Mouse (Mus musculus): ENCODE measurements around the gene Snn. TPM values are rescaled to one million over a fixed set of nuclear protein-coding genes. Genes with fewer than 3 reads are reported as not detected.

Gene Snn
- polyA plus RNA-seq, 1 experiment from 2014 or later: 44.7 TPM

DNA sequence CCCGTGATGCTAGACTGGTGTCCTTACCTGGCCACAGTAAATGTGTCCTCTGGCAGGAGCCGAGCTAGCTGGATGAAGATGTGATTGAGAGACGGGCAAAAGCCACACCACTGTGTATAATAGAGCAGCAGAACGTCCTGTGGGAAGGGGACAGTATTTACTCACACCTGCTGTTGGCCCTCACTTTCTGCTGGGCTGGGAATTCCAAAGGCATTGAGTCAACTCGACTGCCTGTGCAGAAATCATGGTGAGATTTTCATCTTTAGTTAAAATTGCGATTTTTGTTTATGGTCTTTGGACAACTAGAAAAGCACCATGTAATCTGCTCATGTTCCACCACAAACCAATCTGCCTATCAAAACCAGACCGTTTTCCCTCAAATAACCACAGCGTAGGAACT lies 23.4 kb downstream of the Snn start:
- Histone ChIP-seq H3K27me3 (ENCODE audit: control insufficient read depth, insufficient read depth, low read length) (no peaks in the 10 kb centered on the region), H3K9me3 (replicated peaks; ENCODE audit: control insufficient read depth, low read length) (no peaks in the 10 kb centered on the region), H3K9ac (ENCODE audit: low read depth, low read length) (no peak overlapping the region), H3K27ac (ENCODE audit: low read depth, low read length) (no peak overlapping the region), H3K4me3 (ENCODE audit: low read depth, low read length) (no peak overlapping the region), H3K4me1 (ENCODE audit: control insufficient read depth, insufficient read depth, low read length) (no peaks in the 10 kb centered on the region), H3K4me2 (no peak overlapping the region), H3K36me3 (ENCODE audit: control insufficient read depth, insufficient read depth, low read length) (peaks cover 34% of the 10 kb centered on the region)
- WGBS (ENCODE audit: insufficient replicate concordance): 88% methylated on average over 8 of the region's 8 CpGs
- no peak for ATAC-seq (replicated peaks; ENCODE audit: insufficient number of reproducible peaks, low FRiP score, low TSS enrichment)

DNA sequence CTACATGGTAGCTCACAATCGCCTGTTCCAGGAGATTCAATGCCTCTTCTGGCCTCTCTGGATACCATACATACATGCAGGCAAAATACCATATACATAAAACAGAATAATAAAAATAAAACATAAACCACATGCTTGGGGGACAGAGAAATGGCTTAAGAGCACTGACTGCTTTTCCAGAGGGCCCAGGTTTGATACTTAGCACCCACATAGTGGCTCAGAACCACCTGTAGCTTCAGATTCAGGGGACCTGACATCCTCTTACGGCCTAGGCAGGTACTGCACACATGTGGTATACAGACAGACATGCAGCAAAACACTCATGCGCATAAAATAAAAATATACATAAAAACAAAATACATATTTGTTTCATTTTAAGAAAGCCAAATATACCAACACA lies 25.6 kb downstream of the Snn start:
- no peak for ATAC-seq (replicated peaks; ENCODE audit: insufficient number of reproducible peaks, low FRiP score, low TSS enrichment)
- H3K9ac ChIP-seq (ENCODE audit: low read depth, low read length): no peak overlapping the region
- no peak overlapping the region for H3K4me2 ChIP-seq
- no peaks in the 10 kb centered on the region for H3K4me1 ChIP-seq (ENCODE audit: control insufficient read depth, insufficient read depth, low read length)
- peaks cover 30% of the 10 kb centered on the region for H3K36me3 ChIP-seq (ENCODE audit: control insufficient read depth, insufficient read depth, low read length)
- H3K27ac ChIP-seq (ENCODE audit: low read depth, low read length): no peak overlapping the region
- no peak overlapping the region for H3K4me3 ChIP-seq (ENCODE audit: low read depth, low read length)
- no peaks in the 10 kb centered on the region for H3K9me3 ChIP-seq (replicated peaks; ENCODE audit: control insufficient read depth, low read length)
- H3K27me3 ChIP-seq (ENCODE audit: control insufficient read depth, insufficient read depth, low read length): no peaks in the 10 kb centered on the region
- WGBS (ENCODE audit: insufficient replicate concordance): 94% methylated on average over 3 of the region's 3 CpGs

DNA sequence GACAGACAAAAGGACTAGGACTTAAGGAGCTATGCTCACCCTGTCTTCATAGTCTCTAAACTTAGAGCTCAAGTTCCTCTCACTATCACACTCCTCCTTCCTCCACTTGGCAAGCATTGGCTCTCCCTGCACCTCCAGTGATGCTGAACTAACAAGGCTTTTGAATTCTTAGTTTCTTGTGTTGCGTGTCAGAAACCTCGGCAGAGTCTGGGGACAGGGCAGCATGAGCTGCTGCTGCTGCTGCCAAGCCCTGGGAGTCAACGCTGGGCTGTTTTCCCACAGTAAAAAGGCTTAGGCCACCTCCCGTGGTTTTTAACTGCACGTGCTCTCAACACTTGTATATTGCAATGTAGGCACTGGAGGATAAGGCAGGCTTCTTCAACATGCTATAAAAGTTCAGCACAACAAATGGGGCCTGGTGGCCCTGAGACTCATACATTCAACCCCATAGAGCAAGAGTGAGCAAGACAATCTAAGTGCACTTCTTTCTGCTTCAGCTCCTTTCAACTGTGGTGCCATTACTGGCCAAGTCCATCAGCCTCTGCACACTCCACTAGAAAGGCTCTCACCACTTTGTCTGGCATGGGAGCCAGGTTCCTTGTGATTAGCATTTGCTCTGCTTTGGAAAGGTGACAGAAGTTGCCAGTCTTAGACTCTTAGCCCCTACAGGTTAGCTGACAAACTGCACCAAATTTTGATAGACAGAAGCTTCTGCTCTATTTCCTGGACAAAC lies 26.3 kb downstream of the Snn start:
- Histone ChIP-seq H3K27me3 (ENCODE audit: control insufficient read depth, insufficient read depth, low read length) (no peaks in the 10 kb centered on the region), H3K36me3 (ENCODE audit: control insufficient read depth, insufficient read depth, low read length) (peaks cover 31% of the 10 kb centered on the region), H3K4me1 (ENCODE audit: control insufficient read depth, insufficient read depth, low read length) (peaks cover 3% of the 10 kb centered on the region; the same call in 1 of the 2 replicates), H3K9me3 (replicated peaks; ENCODE audit: control insufficient read depth, low read length) (no peaks in the 10 kb centered on the region), H3K4me3 (ENCODE audit: low read depth, low read length) (no peak overlapping the region), H3K27ac (ENCODE audit: low read depth, low read length) (no peak overlapping the region), H3K9ac (ENCODE audit: low read depth, low read length) (no peak overlapping the region), H3K4me2 (no peak overlapping the region)
- ATAC-seq (replicated peaks; ENCODE audit: insufficient number of reproducible peaks, low FRiP score, low TSS enrichment): no peak
- WGBS (ENCODE audit: insufficient replicate concordance): 87% methylated on average over 5 of the region's 5 CpGs

DNA sequence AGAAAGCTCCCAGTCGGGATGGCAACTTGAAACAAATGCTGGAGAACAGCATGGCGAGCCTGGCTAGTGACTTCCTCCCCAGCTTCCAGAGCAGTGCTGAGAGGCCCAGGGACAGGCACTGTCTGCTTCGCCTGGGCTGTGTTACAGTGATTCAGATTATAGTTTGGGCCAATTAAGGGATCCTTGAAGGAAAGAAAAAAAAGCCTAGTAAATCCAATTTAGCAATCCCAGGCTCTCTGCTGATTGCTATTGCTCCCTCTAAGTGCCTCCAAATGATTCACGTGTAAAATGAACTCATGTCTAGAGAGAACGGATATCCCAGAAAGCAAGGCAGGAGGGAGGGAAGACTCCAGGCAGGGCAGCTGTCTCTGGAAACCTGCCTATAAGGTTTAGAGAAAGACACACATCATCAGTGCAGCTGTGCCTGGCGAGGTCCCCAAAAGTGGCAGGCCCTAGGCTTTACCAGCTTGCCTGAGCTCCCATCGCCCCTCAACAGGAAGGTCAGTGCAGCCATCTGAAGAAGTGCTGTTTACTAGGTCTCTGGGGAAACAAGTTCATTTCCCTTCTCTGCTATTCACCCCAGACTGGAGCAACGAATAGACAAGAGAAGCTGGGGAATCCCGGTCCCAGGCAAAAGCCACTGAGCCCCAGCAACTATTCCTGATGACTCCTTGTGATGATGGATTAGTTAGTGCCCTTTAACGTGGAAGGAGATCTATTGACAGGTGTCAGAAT lies 30.3 kb downstream of the Snn start:
- Histone ChIP-seq H3K27me3 (ENCODE audit: control insufficient read depth, insufficient read depth, low read length) (no peaks in the 10 kb centered on the region), H3K4me1 (ENCODE audit: control insufficient read depth, insufficient read depth, low read length) (peaks cover 14% of the 10 kb centered on the region), H3K9me3 (replicated peaks; ENCODE audit: control insufficient read depth, low read length) (no peaks in the 10 kb centered on the region), H3K4me2 (no peak overlapping the region), H3K27ac (ENCODE audit: low read depth, low read length) (peak overlapping the region; percentile 6; the same call in 1 of the 2 replicates), H3K4me3 (ENCODE audit: low read depth, low read length) (no peak overlapping the region), H3K9ac (ENCODE audit: low read depth, low read length) (no peak overlapping the region), H3K36me3 (ENCODE audit: control insufficient read depth, insufficient read depth, low read length) (peaks cover 17% of the 10 kb centered on the region)
- ATAC-seq (replicated peaks; ENCODE audit: insufficient number of reproducible peaks, low FRiP score, low TSS enrichment): no peak
- 85% methylated on average over 10 of the region's 10 CpGs for WGBS (ENCODE audit: insufficient replicate concordance)

DNA sequence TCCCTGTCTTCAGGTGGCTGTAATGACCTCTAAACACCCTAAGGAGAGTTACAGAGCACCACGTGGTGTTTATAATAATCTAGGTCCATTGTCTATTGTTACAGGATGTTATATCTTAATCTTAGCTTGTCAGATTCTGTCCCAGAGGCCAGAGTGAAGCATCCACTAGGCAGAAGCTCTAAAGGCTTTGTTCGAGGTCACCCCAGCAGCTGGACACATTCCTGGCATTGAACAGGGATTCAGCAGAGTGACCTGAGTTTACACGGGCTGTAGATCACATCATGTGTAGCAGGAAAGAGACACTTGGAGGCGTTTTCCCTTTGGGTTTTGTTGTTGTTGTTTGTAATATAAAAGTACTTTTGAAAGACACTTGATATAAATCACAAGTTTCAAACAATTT lies 31.3 kb downstream of the Snn start:
- H3K9ac ChIP-seq (ENCODE audit: low read depth, low read length): no peak overlapping the region
- H3K9me3 ChIP-seq (replicated peaks; ENCODE audit: control insufficient read depth, low read length): no peaks in the 10 kb centered on the region
- H3K4me1 ChIP-seq (ENCODE audit: control insufficient read depth, insufficient read depth, low read length): peaks cover 14% of the 10 kb centered on the region
- ATAC-seq (replicated peaks; ENCODE audit: insufficient number of reproducible peaks, low FRiP score, low TSS enrichment): no peak
- H3K27ac ChIP-seq (ENCODE audit: low read depth, low read length): peak overlapping the region; percentile 41; the same call in 1 of the 2 replicates
- H3K36me3 ChIP-seq (ENCODE audit: control insufficient read depth, insufficient read depth, low read length): peaks cover 17% of the 10 kb centered on the region
- WGBS (ENCODE audit: insufficient replicate concordance): 49% methylated on average over 4 of the region's 4 CpGs
- no peaks in the 10 kb centered on the region for H3K27me3 ChIP-seq (ENCODE audit: control insufficient read depth, insufficient read depth, low read length)
- H3K4me3 ChIP-seq (ENCODE audit: low read depth, low read length): no peak overlapping the region
- H3K4me2 ChIP-seq: no peak overlapping the region

DNA sequence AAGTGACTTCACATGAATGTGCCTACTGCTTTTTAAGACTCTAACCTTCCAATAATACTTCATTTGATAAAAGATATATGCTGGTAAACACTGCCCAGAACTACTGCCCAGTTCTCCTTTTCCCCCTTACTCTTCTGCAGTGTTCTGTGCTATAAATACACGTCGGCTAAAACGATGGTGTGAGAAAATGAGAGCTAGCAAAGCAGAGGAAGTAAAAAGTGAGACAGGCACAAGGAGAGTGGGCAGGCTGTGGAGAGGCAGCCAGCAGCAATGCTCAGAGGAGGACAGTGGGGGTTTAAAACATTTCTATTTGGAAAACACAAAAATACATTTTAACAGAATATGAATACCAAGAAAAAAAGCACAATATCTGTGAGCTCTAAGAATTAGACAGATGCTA lies 31.8 kb downstream of the Snn start:
- no peaks in the 10 kb centered on the region for H3K27me3 ChIP-seq (ENCODE audit: control insufficient read depth, insufficient read depth, low read length)
- no peak overlapping the region for H3K4me2 ChIP-seq
- no peak overlapping the region for H3K4me3 ChIP-seq (ENCODE audit: low read depth, low read length)
- H3K9ac ChIP-seq (ENCODE audit: low read depth, low read length): no peak overlapping the region
- peaks cover 15% of the 10 kb centered on the region for H3K36me3 ChIP-seq (ENCODE audit: control insufficient read depth, insufficient read depth, low read length)
- ATAC-seq (replicated peaks; ENCODE audit: insufficient number of reproducible peaks, low FRiP score, low TSS enrichment): no peak
- H3K27ac ChIP-seq (ENCODE audit: low read depth, low read length): peak overlapping the region; percentile 57
- peaks cover 14% of the 10 kb centered on the region for H3K4me1 ChIP-seq (ENCODE audit: control insufficient read depth, insufficient read depth, low read length)
- WGBS (ENCODE audit: insufficient replicate concordance): 52% methylated on average over 3 of the region's 3 CpGs
- no peaks in the 10 kb centered on the region for H3K9me3 ChIP-seq (replicated peaks; ENCODE audit: control insufficient read depth, low read length)

DNA sequence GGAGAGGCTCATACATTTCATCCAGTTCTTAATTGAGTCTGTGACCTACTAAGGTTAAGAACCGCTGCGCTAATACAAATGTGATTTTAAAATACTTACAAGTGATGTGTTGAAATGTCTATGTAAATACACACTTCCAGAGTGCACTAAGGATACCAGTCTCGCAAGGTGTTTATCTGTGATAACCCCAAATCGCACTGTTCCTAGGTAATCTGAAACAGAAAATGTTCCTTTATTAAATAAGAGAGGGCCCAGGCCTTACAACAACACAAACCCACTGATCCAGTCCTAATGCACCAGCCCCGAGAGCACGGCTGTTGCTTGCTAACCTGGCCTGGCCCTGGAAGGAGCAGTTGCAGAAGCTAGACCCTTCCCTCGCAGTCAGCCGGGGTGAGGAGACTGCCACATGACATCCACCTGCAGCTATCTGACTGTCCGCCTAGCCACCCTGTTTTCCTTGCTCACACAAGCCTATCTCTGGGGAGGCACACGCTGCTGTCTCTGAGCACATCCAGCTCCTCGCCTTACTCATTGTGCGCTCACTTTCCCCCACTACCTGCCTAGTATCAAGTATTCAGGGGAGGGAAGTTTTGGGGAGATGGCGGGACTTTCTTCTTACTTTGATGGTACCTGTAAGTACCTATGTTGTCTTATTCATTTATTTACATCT lies 33.1 kb downstream of the Snn start:
- H3K4me3 ChIP-seq (ENCODE audit: low read depth, low read length): no peak overlapping the region
- H3K9ac ChIP-seq (ENCODE audit: low read depth, low read length): no peak overlapping the region
- H3K9me3 ChIP-seq (replicated peaks; ENCODE audit: control insufficient read depth, low read length): no peaks in the 10 kb centered on the region
- ATAC-seq (replicated peaks; ENCODE audit: insufficient number of reproducible peaks, low FRiP score, low TSS enrichment): no peak
- H3K4me2 ChIP-seq: no peak overlapping the region
- peak overlapping the region; percentile 57; the same call in 1 of the 2 replicates for H3K27ac ChIP-seq (ENCODE audit: low read depth, low read length)
- H3K36me3 ChIP-seq (ENCODE audit: control insufficient read depth, insufficient read depth, low read length): peaks cover 11% of the 10 kb centered on the region
- WGBS (ENCODE audit: insufficient replicate concordance): 80% methylated on average over 13 of the region's 13 CpGs
- peaks cover 14% of the 10 kb centered on the region for H3K4me1 ChIP-seq (ENCODE audit: control insufficient read depth, insufficient read depth, low read length)
- no peaks in the 10 kb centered on the region for H3K27me3 ChIP-seq (ENCODE audit: control insufficient read depth, insufficient read depth, low read length)

DNA sequence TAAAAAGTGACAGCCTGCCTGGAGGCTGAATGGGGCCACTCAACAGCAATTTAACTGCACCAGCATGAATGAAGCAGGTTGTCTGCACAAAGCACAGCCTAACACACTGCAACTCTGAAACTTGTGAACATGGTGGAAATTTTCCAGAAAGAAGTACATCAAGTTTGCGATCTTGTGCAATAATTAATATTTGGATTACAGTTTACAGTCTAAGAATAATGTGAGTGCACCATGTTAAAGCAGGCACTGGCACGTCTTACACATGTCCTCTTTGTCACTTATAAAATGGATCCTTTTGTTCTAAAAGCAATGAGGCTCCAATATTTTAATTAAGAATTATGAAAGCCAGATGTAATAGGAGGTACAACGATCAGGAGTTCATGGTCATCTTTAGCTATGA lies 36.6 kb downstream of the Snn start:
- no peaks in the 10 kb centered on the region for H3K9me3 ChIP-seq (replicated peaks; ENCODE audit: control insufficient read depth, low read length)
- no peak overlapping the region for H3K9ac ChIP-seq (ENCODE audit: low read depth, low read length)
- no peak overlapping the region for H3K27ac ChIP-seq (ENCODE audit: low read depth, low read length)
- no peak overlapping the region for H3K4me3 ChIP-seq (ENCODE audit: low read depth, low read length)
- no peaks in the 10 kb centered on the region for H3K27me3 ChIP-seq (ENCODE audit: control insufficient read depth, insufficient read depth, low read length)
- 90% methylated on average over 3 of the region's 3 CpGs for WGBS (ENCODE audit: insufficient replicate concordance)
- no peak overlapping the region for H3K4me2 ChIP-seq
- peaks cover 8% of the 10 kb centered on the region for H3K4me1 ChIP-seq (ENCODE audit: control insufficient read depth, insufficient read depth, low read length)
- H3K36me3 ChIP-seq (ENCODE audit: control insufficient read depth, insufficient read depth, low read length): no peaks in the 10 kb centered on the region; the same call in 1 of the 2 replicates
- ATAC-seq (replicated peaks; ENCODE audit: insufficient number of reproducible peaks, low FRiP score, low TSS enrichment): no peak

Data from heart, embryonic 11.5 days (tissue).